Mouse (Mus musculus) liver, adult 2 months (tissue): ENCODE results near the gene Nat8f5.

Experiments used
- CTCF ChIP-seq: fragments of 200-500 bp; IDR thresholded peaks from 2 replicates; pipeline ENCODE4 v1.5.1; 2011; ENCODE audit warnings: low read depth, low read length, control low read depth
- POLR2A ChIP-seq: fragments of 200-500 bp; IDR thresholded peaks from 2 replicates; pipeline ENCODE4 v1.6.1; 2011; ENCODE audit warnings: low read length, control low read depth; ENCODE audit not compliant: insufficient read depth; ENCODE audit errors: extremely low read depth

- TF ChIP-seq CTCF (no peak), POLR2A (no peak)
Measured at GRCm38 (mm10) chr6:85861247-85861646, 40.5 kb upstream of the Nat8f5 start.
